Mouse (Mus musculus): ENCODE results near the gene Sft2d2.

- no peak for TF ChIP-seq CTCF (IDR thresholded peaks at IDR 0.05; ENCODE audit: extremely low read depth, insufficient read length, insufficient replicate concordance, low read depth, low read length)
- TF ChIP-seq POLR2A (IDR thresholded peaks at IDR 0.05; ENCODE audit: low read depth, low read length) = no peak
Observed at GRCm38 (mm10) chr1:165215831-165216230, 21.6 kb upstream of the Sft2d2 start.

Data from small intestine, adult 2 months (tissue).